Mouse (Mus musculus) hindbrain, embryonic 14.5 days (tissue): ENCODE measurements at regions not wholly inside any gene's neighbourhood (a gene's known extent, or its start where the extent isn't known, plus 50 kb on each side); places are given as distances from the start of the nearest gene placed in this dataset.

ENCODE experiments used
- ATAC-seq: fragments of 200-750 bp; cut with Nextera tagmentation; 2 replicates; pipeline ENCODE4 v1.8.0; 2017; ENCODE audit warnings: moderate number of reproducible peaks, mild to moderate bottlenecking, moderate TSS enrichment, moderate library complexity; ENCODE audit not compliant: low FRiP score
- DNase-seq: peaks from one replicate; pipeline ENCODE4 v3.0.0-alpha.2; 2015; ENCODE audit warnings: low spot score
- H3K27ac ChIP-seq: fragments of 300-500 bp; sonication (generic); 2 replicates; pipeline ENCODE4 v1.5.1; 2014; ENCODE audit warnings: mild to moderate bottlenecking, moderate library complexity
- H3K27me3 ChIP-seq: fragments of 300-500 bp; sonication (generic); 2 replicates; pipeline ENCODE4 v1.6.1; 2014; ENCODE audit warnings: mild to moderate bottlenecking, low read length, mixed read lengths; ENCODE audit not compliant: control insufficient read depth, insufficient read depth
- H3K36me3 ChIP-seq: fragments of 300-500 bp; sonication (generic); replicated peaks from 2 replicates; pipeline ENCODE4 v1.6.1; 2014; ENCODE audit not compliant: control insufficient read depth, insufficient read depth
- H3K4me1 ChIP-seq: fragments of 300-500 bp; sonication (generic); replicated peaks from 2 replicates; pipeline ENCODE4 v1.6.1; 2014; ENCODE audit warnings: antibody characterized with exemption, low read length, mixed read lengths; ENCODE audit not compliant: control insufficient read depth, insufficient read depth
- H3K4me2 ChIP-seq: fragments of 300-500 bp; sonication (generic); replicated peaks from 2 replicates; pipeline ENCODE4 v1.6.1; 2014; ENCODE audit warnings: mild to moderate bottlenecking, moderate library complexity
- H3K4me3 ChIP-seq: fragments of 300-500 bp; sonication (generic); replicated peaks from 2 replicates; pipeline ENCODE4 v1.5.1; 2014; ENCODE audit warnings: mild to moderate bottlenecking, low read length
- H3K9ac ChIP-seq: fragments of 300-500 bp; sonication (generic); 2 replicates; pipeline ENCODE4 v1.6.1; 2014
- H3K9me3 ChIP-seq: fragments of 300-500 bp; sonication (generic); 2 replicates; pipeline ENCODE4 v1.6.1; 2016; ENCODE audit warnings: low read length; ENCODE audit not compliant: control insufficient read depth
- WGBS: fragments of 180-500 bp; shearing (Covaris S2); extraction: QIAGEN DNeasy Blood & Tissue Kit; methylation state at CpG from one replicate; pipeline ENCODE4 v1.1.7; 2014; 5-methylcytosine and 5-hydroxymethylcytosine counted together

- Histone ChIP-seq H3K4me2 (no peak overlapping the region), H3K9ac (no peak overlapping the region), H3K4me1 (no peaks in the 10 kb centered on the region), H3K27ac (no peak overlapping the region), H3K4me3 (no peak overlapping the region), H3K27me3 (no peaks in the 10 kb centered on the region), H3K36me3 (no peaks in the 10 kb centered on the region), H3K9me3 (no peaks in the 10 kb centered on the region)
- ATAC-seq (no peak), DNase-seq (no peak)
- WGBS = 49% methylated on average over 5 of the region's 5 CpGs
These were observed 123.5 kb downstream of the Hlx start for GRCm38 (mm10) chr1:184608938-184609337.

DNA sequence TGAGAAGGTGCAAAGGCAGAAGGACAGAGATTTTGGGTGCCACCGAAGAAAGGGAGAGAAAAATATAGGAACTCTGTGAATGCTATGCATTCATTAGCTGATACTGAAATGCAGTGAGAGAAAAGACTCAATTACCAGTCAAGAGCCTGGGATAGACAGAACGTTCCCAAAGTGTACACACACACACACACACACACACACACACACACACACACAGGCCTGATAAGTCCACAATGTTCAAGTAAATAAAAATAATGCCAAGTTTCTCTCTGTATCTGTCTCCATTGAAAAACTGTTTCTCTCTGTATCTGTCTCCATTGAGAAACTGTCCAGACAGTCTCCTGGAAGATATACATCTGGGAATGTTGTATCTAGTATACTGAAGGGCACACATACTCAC lies 124.1 kb downstream of the Hlx start:
- Histone ChIP-seq H3K36me3 (no peaks in the 10 kb centered on the region), H3K27me3 (no peaks in the 10 kb centered on the region), H3K4me1 (no peaks in the 10 kb centered on the region), H3K9ac (no peak overlapping the region), H3K4me2 (no peak overlapping the region), H3K4me3 (no peak overlapping the region), H3K9me3 (no peaks in the 10 kb centered on the region), H3K27ac (no peak overlapping the region)
- ATAC-seq = no peak
- DNase-seq = no peak
- 81% methylated on average over 2 of the region's 2 CpGs for WGBS

DNA sequence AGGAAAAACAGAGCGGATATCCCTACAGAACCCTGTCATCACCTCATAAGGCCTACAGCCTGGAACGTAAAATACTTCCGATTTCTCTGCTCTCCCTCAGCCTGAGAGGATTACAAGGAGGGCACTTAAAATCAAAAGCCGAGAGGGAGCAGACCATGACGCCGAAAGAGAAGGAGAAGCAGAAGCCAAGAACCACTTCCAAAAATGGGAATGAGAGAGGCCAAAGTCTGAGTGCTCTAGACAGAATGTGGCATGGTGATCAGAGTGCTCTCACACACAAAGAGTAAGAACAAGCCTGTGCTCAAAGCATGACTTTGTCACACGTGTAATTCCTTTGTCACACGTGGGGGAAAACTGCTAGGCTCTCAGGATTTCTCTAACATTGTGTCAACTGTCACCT lies 125.9 kb downstream of the Hlx start:
- no peaks in the 10 kb centered on the region for H3K4me1 ChIP-seq
- no peaks in the 10 kb centered on the region for H3K36me3 ChIP-seq
- ATAC-seq (no peak), DNase-seq (no peak)
- no peak overlapping the region for H3K4me3 ChIP-seq
- no peak overlapping the region for H3K9ac ChIP-seq
- no peak overlapping the region for H3K27ac ChIP-seq
- no peak overlapping the region for H3K4me2 ChIP-seq
- H3K27me3 ChIP-seq = no peaks in the 10 kb centered on the region
- 92% methylated on average over 8 of the region's 8 CpGs for WGBS
- no peaks in the 10 kb centered on the region for H3K9me3 ChIP-seq

DNA sequence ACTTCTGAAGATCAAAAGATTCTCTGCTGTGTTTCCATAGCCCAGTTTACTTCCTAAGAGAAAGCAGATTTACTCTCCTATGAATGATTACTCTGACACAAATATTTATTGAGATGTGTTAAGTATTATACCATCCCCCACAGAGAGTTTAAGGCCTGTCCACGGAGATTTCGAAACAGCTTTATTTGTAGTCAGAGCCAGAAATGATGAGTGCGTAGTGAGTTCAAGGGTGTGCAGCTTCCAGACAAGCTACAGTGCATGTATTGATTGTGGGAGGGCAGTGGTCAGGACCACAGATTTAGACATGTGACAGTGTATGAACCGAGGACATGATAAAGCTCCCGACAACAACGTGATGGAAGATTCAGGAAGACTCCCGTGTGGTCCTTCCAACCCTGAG lies 126.8 kb downstream of the Hlx start:
- H3K36me3 ChIP-seq = no peaks in the 10 kb centered on the region
- WGBS = 86% methylated on average over 7 of the region's 7 CpGs
- no peak overlapping the region for H3K4me2 ChIP-seq
- no peaks in the 10 kb centered on the region for H3K9me3 ChIP-seq
- H3K4me1 ChIP-seq = no peaks in the 10 kb centered on the region
- DNase-seq (no peak), ATAC-seq (no peak)
- no peaks in the 10 kb centered on the region for H3K27me3 ChIP-seq
- H3K9ac ChIP-seq = no peak overlapping the region
- H3K27ac ChIP-seq = no peak overlapping the region
- no peak overlapping the region for H3K4me3 ChIP-seq

GRCm38 (mm10) chr1:184603136-184603535 lies 129.3 kb downstream of the Hlx start:
- Histone ChIP-seq H3K4me2 (no peak overlapping the region), H3K27ac (no peak overlapping the region), H3K4me1 (no peaks in the 10 kb centered on the region), H3K27me3 (no peaks in the 10 kb centered on the region), H3K9me3 (no peaks in the 10 kb centered on the region), H3K36me3 (no peaks in the 10 kb centered on the region), H3K9ac (no peak overlapping the region), H3K4me3 (no peak overlapping the region)
- ATAC-seq = no peak
- DNase-seq = no peak
- WGBS = 95% methylated on average over 6 of the region's 6 CpGs

DNA sequence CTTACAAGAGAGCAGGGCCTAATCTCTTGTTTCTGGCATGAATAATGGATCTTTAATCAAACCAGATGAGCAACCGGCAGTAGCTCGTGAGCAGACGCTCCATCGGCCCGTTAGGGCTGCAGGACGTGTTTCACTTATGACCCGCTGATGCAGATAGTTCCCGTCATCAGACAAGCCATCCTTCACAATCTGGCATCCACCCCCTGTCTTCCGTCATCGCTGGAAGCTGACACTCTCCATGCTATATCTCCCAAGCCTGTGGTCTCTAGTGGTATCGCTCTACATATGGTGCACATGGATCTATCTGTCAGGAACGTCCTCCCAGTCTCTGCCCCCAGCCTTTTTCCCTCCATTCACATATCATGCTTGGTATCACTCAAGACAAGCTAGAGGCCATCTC lies 137.0 kb downstream of the Hlx start:
- ATAC-seq (no peak), DNase-seq (no peak)
- Histone ChIP-seq H3K36me3 (no peaks in the 10 kb centered on the region), H3K27me3 (no peaks in the 10 kb centered on the region), H3K9me3 (no peaks in the 10 kb centered on the region), H3K4me1 (no peaks in the 10 kb centered on the region), H3K27ac (no peak overlapping the region), H3K9ac (no peak overlapping the region), H3K4me2 (no peak overlapping the region), H3K4me3 (no peak overlapping the region)
- WGBS = 78% methylated on average over 12 of the region's 12 CpGs

DNA sequence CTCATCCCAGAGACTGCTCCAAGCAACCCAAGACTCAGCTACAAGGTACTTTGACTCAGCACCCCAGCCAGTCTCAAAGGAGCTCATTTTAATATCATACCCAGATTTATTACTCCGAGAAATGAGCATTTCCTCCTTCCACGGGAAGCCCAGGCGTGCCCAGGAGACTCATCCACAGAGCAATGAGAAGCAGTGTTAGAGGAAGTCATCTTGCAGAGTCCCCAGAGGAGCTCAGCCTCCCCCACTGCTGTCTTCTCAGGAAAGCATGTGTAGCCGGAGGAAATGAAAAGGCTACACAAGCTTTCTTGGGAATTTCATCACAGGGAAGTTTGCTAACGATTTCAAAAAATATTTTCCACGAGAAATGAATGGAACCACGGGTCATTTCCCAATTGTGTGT lies 141.8 kb downstream of the Hlx start:
- H3K4me1 ChIP-seq = no peaks in the 10 kb centered on the region
- 76% methylated on average over 7 of the region's 7 CpGs for WGBS
- H3K4me2 ChIP-seq = no peak overlapping the region
- no peaks in the 10 kb centered on the region for H3K27me3 ChIP-seq
- ATAC-seq (no peak), DNase-seq (no peak)
- no peak overlapping the region for H3K27ac ChIP-seq
- H3K9me3 ChIP-seq = no peaks in the 10 kb centered on the region
- H3K4me3 ChIP-seq = no peak overlapping the region
- no peak overlapping the region for H3K9ac ChIP-seq
- no peaks in the 10 kb centered on the region for H3K36me3 ChIP-seq

- no peak overlapping the region for H3K9ac ChIP-seq
- H3K4me1 ChIP-seq = no peaks in the 10 kb centered on the region
- no peaks in the 10 kb centered on the region for H3K27me3 ChIP-seq
- H3K36me3 ChIP-seq = no peaks in the 10 kb centered on the region
- no peaks in the 10 kb centered on the region for H3K9me3 ChIP-seq
- no peak overlapping the region for H3K27ac ChIP-seq
- DNase-seq (no peak), ATAC-seq (no peak)
- WGBS = 81% methylated on average over 4 of the region's 4 CpGs
- no peak overlapping the region for H3K4me3 ChIP-seq
- no peak overlapping the region for H3K4me2 ChIP-seq
These were observed 143.1 kb downstream of the Hlx start for GRCm38 (mm10) chr1:184589277-184589676.

DNA sequence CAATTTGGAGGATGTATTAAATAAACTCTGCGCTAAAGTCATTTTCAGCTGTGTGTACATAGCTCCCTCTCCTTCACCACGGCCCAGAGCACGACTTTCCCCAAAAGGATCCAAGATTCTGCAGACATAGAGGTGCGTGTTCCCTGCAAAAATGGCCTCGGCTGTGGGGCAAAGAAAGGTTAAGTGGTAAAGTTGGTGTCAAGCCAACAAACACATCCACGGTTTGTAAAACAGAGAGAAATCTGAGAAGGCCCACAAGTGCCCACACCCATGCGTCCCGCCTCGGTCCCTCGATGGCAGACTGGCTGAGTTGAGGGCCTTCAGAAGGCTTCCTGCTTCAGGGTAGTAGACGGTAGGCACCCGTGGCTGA lies 147.9 kb downstream of the Hlx start:
- ATAC-seq (no peak), DNase-seq (no peak)
- H3K27me3 ChIP-seq = no peaks in the 10 kb centered on the region
- H3K4me2 ChIP-seq = no peak overlapping the region
- H3K36me3 ChIP-seq = no peaks in the 10 kb centered on the region
- H3K27ac ChIP-seq = no peak overlapping the region
- no peak overlapping the region for H3K4me3 ChIP-seq
- H3K9ac ChIP-seq = no peak overlapping the region
- WGBS = 86% methylated on average over 12 of the region's 12 CpGs
- H3K9me3 ChIP-seq = no peaks in the 10 kb centered on the region
- no peaks in the 10 kb centered on the region for H3K4me1 ChIP-seq

DNA sequence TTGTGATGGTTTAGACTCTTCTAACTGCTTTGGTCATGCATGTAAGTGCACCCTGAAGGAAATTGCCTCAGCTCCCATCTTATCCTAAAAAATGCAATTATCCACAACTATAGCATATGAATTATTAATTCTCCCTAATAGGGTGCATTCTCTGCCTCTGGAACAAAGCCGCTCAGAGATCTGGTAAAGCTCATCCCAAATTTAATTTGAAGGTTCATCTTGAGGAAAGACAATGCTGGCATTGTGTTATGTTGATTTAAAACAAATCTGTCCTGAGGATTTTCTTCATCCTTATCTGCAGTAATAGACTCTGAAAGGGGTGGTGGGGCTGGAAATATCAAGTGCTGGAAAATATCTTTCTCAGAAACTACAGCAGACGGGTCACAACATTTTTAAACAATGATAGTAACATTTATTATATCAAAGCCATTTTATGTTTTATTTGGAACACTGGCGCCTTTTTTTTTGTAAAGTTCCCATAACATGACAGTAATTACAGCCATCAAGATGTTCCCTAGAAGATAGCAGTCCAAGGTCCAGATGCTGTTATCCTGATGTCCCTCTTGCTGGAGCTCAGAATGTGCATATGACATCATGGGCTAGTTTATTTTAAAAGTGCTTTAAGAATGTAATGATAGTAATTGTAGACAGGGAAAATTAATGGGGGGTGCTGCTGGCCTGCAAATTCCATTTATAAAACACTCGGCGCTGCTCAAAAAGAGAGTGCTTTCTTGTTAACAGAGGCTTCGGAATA lies 148.5 kb downstream of the Hlx start:
- H3K27ac ChIP-seq = no peak overlapping the region
- H3K4me2 ChIP-seq = no peak overlapping the region
- no peaks in the 10 kb centered on the region for H3K4me1 ChIP-seq
- no peak overlapping the region for H3K9ac ChIP-seq
- ATAC-seq (no peak), DNase-seq (no peak)
- 76% methylated on average over 6 of the region's 6 CpGs for WGBS
- no peaks in the 10 kb centered on the region for H3K36me3 ChIP-seq
- H3K4me3 ChIP-seq = no peak overlapping the region
- no peaks in the 10 kb centered on the region for H3K27me3 ChIP-seq
- no peaks in the 10 kb centered on the region for H3K9me3 ChIP-seq
